Mouse (Mus musculus): ENCODE results near the gene St6galnac3. TPM values are rescaled to one million over a fixed set of nuclear protein-coding genes. Genes with fewer than 3 reads are reported as not detected.

St6galnac3 gene
- polyA plus RNA-seq, 1 experiment = 15.6 TPM

GRCm38 (mm10) chr3:153334152-153334825, 390.7 kb downstream of the St6galnac3 start:
- TF ChIP-seq POLR2A (IDR thresholded peaks at IDR 0.05; ENCODE audit: borderline replicate concordance, extremely low read depth, insufficient read depth, insufficient read length, poor library complexity, severe bottlenecking) = no peak
- no peak for TF ChIP-seq CTCF (IDR thresholded peaks at IDR 0.05; ENCODE audit: borderline replicate concordance, extremely low read depth, insufficient read depth, insufficient read length)
- peak; percentile 12 for DNase-seq (ENCODE audit: low read depth)

- DNase-seq (ENCODE audit: low read depth) = no peak
- TF ChIP-seq POLR2A (IDR thresholded peaks at IDR 0.05; ENCODE audit: borderline replicate concordance, extremely low read depth, insufficient read depth, insufficient read length, poor library complexity, severe bottlenecking) (no peak), CTCF (IDR thresholded peaks at IDR 0.05; ENCODE audit: borderline replicate concordance, extremely low read depth, insufficient read depth, insufficient read length) (no peak)
These were observed 400.7 kb downstream of the St6galnac3 start for GRCm38 (mm10) chr3:153324307-153324706.

- TF ChIP-seq POLR2A (IDR thresholded peaks at IDR 0.05; ENCODE audit: borderline replicate concordance, extremely low read depth, insufficient read depth, insufficient read length, poor library complexity, severe bottlenecking) (no peak), CTCF (IDR thresholded peaks at IDR 0.05; ENCODE audit: borderline replicate concordance, extremely low read depth, insufficient read depth, insufficient read length) (no peak)
These were observed 401.5 kb downstream of the St6galnac3 start for GRCm38 (mm10) chr3:153323446-153323845.

GRCm38 (mm10) chr3:153313583-153313982, 411.4 kb downstream of the St6galnac3 start:
- TF ChIP-seq POLR2A (IDR thresholded peaks at IDR 0.05; ENCODE audit: borderline replicate concordance, extremely low read depth, insufficient read depth, insufficient read length, poor library complexity, severe bottlenecking) = no peak
- no peak for TF ChIP-seq CTCF (IDR thresholded peaks at IDR 0.05; ENCODE audit: borderline replicate concordance, extremely low read depth, insufficient read depth, insufficient read length)

More at GRCm38 (mm10) chr3:153323446-153323845, 401.5 kb downstream of the St6galnac3 start:
- DNase-seq (ENCODE audit: low read depth) = no peak

GRCm38 (mm10) chr3:153313167-153313566, 411.8 kb downstream of the St6galnac3 start:
- DNase-seq (ENCODE audit: low read depth) = no peak
- no peak for TF ChIP-seq CTCF (IDR thresholded peaks at IDR 0.05; ENCODE audit: borderline replicate concordance, extremely low read depth, insufficient read depth, insufficient read length)
- TF ChIP-seq POLR2A (IDR thresholded peaks at IDR 0.05; ENCODE audit: borderline replicate concordance, extremely low read depth, insufficient read depth, insufficient read length, poor library complexity, severe bottlenecking) = no peak

More at GRCm38 (mm10) chr3:153313583-153313982, 411.4 kb downstream of the St6galnac3 start:
- DNase-seq (ENCODE audit: low read depth) = no peak

- no peak for TF ChIP-seq POLR2A (IDR thresholded peaks at IDR 0.05; ENCODE audit: borderline replicate concordance, extremely low read depth, insufficient read depth, insufficient read length, poor library complexity, severe bottlenecking)
- TF ChIP-seq CTCF (IDR thresholded peaks at IDR 0.05; ENCODE audit: borderline replicate concordance, extremely low read depth, insufficient read depth, insufficient read length) = no peak
These were observed 413.0 kb downstream of the St6galnac3 start for GRCm38 (mm10) chr3:153312006-153312405.

GRCm38 (mm10) chr3:153308379-153308778, 416.6 kb downstream of the St6galnac3 start:
- TF ChIP-seq POLR2A (IDR thresholded peaks at IDR 0.05; ENCODE audit: borderline replicate concordance, extremely low read depth, insufficient read depth, insufficient read length, poor library complexity, severe bottlenecking) = no peak
- no peak for TF ChIP-seq CTCF (IDR thresholded peaks at IDR 0.05; ENCODE audit: borderline replicate concordance, extremely low read depth, insufficient read depth, insufficient read length)
- DNase-seq (ENCODE audit: low read depth) = no peak

More at GRCm38 (mm10) chr3:153312006-153312405, 413.0 kb downstream of the St6galnac3 start:
- DNase-seq (ENCODE audit: low read depth) = peak; percentile 25

GRCm38 (mm10) chr3:153305153-153305552, 419.8 kb downstream of the St6galnac3 start:
- DNase-seq (ENCODE audit: low read depth) = no peak
- TF ChIP-seq CTCF (IDR thresholded peaks at IDR 0.05; ENCODE audit: borderline replicate concordance, extremely low read depth, insufficient read depth, insufficient read length) = no peak
- no peak for TF ChIP-seq POLR2A (IDR thresholded peaks at IDR 0.05; ENCODE audit: borderline replicate concordance, extremely low read depth, insufficient read depth, insufficient read length, poor library complexity, severe bottlenecking)

- TF ChIP-seq POLR2A (IDR thresholded peaks at IDR 0.05; ENCODE audit: borderline replicate concordance, extremely low read depth, insufficient read depth, insufficient read length, poor library complexity, severe bottlenecking) = no peak
- TF ChIP-seq CTCF (IDR thresholded peaks at IDR 0.05; ENCODE audit: borderline replicate concordance, extremely low read depth, insufficient read depth, insufficient read length) = no peak
- DNase-seq (ENCODE audit: low read depth) = no peak
These were observed 422.6 kb downstream of the St6galnac3 start for GRCm38 (mm10) chr3:153302376-153302775.

GRCm38 (mm10) chr3:153296375-153297068, 428.5 kb downstream of the St6galnac3 start:
- TF ChIP-seq CTCF (IDR thresholded peaks at IDR 0.05; ENCODE audit: borderline replicate concordance, extremely low read depth, insufficient read depth, insufficient read length) = no peak
- TF ChIP-seq POLR2A (IDR thresholded peaks at IDR 0.05; ENCODE audit: borderline replicate concordance, extremely low read depth, insufficient read depth, insufficient read length, poor library complexity, severe bottlenecking) = no peak
- peak; percentile 88 for DNase-seq (ENCODE audit: low read depth)

- no peak for TF ChIP-seq CTCF (IDR thresholded peaks at IDR 0.05; ENCODE audit: borderline replicate concordance, extremely low read depth, insufficient read depth, insufficient read length)
- no peak for TF ChIP-seq POLR2A (IDR thresholded peaks at IDR 0.05; ENCODE audit: borderline replicate concordance, extremely low read depth, insufficient read depth, insufficient read length, poor library complexity, severe bottlenecking)
These were observed 432.1 kb downstream of the St6galnac3 start for GRCm38 (mm10) chr3:153292853-153293252.

More at GRCm38 (mm10) chr3:153292853-153293252, 432.1 kb downstream of the St6galnac3 start:
- no peak for DNase-seq (ENCODE audit: low read depth)
